Mouse (Mus musculus) ES-Bruce4 (cell line): ENCODE data around the gene Camta1. TPM values are rescaled to one million over a fixed set of nuclear protein-coding genes. Genes with fewer than 3 reads are reported as not detected.

Experiments used
- H3K27ac ChIP-seq: 2 replicates; pipeline ENCODE4 v1.5.1; 2012; ENCODE audit warnings: low read length, inconsistent platforms; ENCODE audit not compliant: insufficient read depth
- H3K27me3 ChIP-seq: 2 replicates; pipeline ENCODE4 v1.6.1; 2012; ENCODE audit warnings: mild to moderate bottlenecking, low read length, inconsistent platforms; ENCODE audit not compliant: control insufficient read depth, poor library complexity, insufficient read depth, severe bottlenecking
- H3K36me3 ChIP-seq: 2 replicates; pipeline ENCODE4 v1.6.1; 2012; ENCODE audit warnings: inconsistent platforms, mild to moderate bottlenecking, low read length, moderate library complexity; ENCODE audit not compliant: control insufficient read depth, poor library complexity, insufficient read depth, severe bottlenecking
- H3K4me1 ChIP-seq: one replicate; pipeline ENCODE4 v1.8.1; 2011; ENCODE audit warnings: low read length; ENCODE audit not compliant: control insufficient read depth, insufficient read depth
- H3K4me3 ChIP-seq: 2 replicates; pipeline ENCODE4 v1.5.1; 2011; ENCODE audit warnings: low read depth, mild to moderate bottlenecking, low read length
- H3K9ac ChIP-seq: 2 replicates; pipeline ENCODE4 v1.6.1; 2012; ENCODE audit warnings: low read depth, mild to moderate bottlenecking, inconsistent platforms; ENCODE audit not compliant: poor library complexity, severe bottlenecking
- H3K9me3 ChIP-seq: replicated peaks from 2 replicates; pipeline ENCODE4 v1.6.1; 2012; ENCODE audit warnings: mild to moderate bottlenecking, low read length, inconsistent platforms; ENCODE audit not compliant: control insufficient read depth, poor library complexity, insufficient read depth, severe bottlenecking
- CTCF ChIP-seq: IDR thresholded peaks from one replicate; pipeline ENCODE4 v1.8.1; 2011; ENCODE audit warnings: low read depth, low read length
- EP300 ChIP-seq: IDR thresholded peaks from 2 replicates; pipeline ENCODE4 v1.6.1; 2011; ENCODE audit warnings: low read depth, low read length; ENCODE audit not compliant: insufficient read depth
- POLR2A ChIP-seq: IDR thresholded peaks from one replicate; pipeline ENCODE4 v1.8.1; 2011; ENCODE audit warnings: low read length; ENCODE audit not compliant: insufficient read depth
- polyA plus RNA-seq: library from polyadenylated mRNA; stranded (reverse); fragments of >200 nt; gene quantifications from 2 replicates; pipeline ENCODE4 v1.2.4, GENCODE M21; 2011; ENCODE audit warnings: low read depth; ENCODE audit not compliant: missing spikeins, insufficient read depth, insufficient read length

The Camta1 gene
- polyA plus RNA-seq, 1 experiment = 85.3 TPM

- H3K4me3 ChIP-seq = no peak overlapping the region
- no peak overlapping the region for H3K27ac ChIP-seq
- H3K36me3 ChIP-seq = no peaks in the 10 kb centered on the region
- H3K27me3 ChIP-seq = no peaks in the 10 kb centered on the region
- H3K9ac ChIP-seq = no peak overlapping the region
- H3K9me3 ChIP-seq = no peaks in the 10 kb centered on the region
- TF ChIP-seq POLR2A (no peak), CTCF (no peak)
- no peaks in the 10 kb centered on the region for H3K4me1 ChIP-seq
Measured at GRCm38 (mm10) chr4:151164309-151164708, 697.4 kb downstream of the Camta1 start.

- no peaks in the 10 kb centered on the region for H3K27me3 ChIP-seq
- TF ChIP-seq CTCF (no peak), POLR2A (no peak), EP300 (no peak)
- H3K9ac ChIP-seq = no peak overlapping the region
- no peak overlapping the region for H3K4me3 ChIP-seq
- H3K36me3 ChIP-seq = no peaks in the 10 kb centered on the region
- no peak overlapping the region for H3K27ac ChIP-seq
- no peaks in the 10 kb centered on the region for H3K9me3 ChIP-seq
- H3K4me1 ChIP-seq = no peaks in the 10 kb centered on the region
Measured at GRCm38 (mm10) chr4:151161869-151162268, 699.8 kb downstream of the Camta1 start.

GRCm38 (mm10) chr4:151160932-151161331, 700.7 kb downstream of the Camta1 start:
- no peaks in the 10 kb centered on the region for H3K4me1 ChIP-seq
- no peak overlapping the region for H3K9ac ChIP-seq
- no peak overlapping the region for H3K27ac ChIP-seq
- H3K9me3 ChIP-seq = no peaks in the 10 kb centered on the region
- TF ChIP-seq POLR2A (no peak), EP300 (no peak), CTCF (no peak)
- no peaks in the 10 kb centered on the region for H3K27me3 ChIP-seq
- H3K36me3 ChIP-seq = no peaks in the 10 kb centered on the region
- H3K4me3 ChIP-seq = no peak overlapping the region

- no peaks in the 10 kb centered on the region for H3K36me3 ChIP-seq
- no peak overlapping the region for H3K4me3 ChIP-seq
- no peaks in the 10 kb centered on the region for H3K4me1 ChIP-seq
- H3K9me3 ChIP-seq = no peaks in the 10 kb centered on the region
- TF ChIP-seq EP300 (no peak), POLR2A (no peak), CTCF (no peak)
- H3K27me3 ChIP-seq = no peaks in the 10 kb centered on the region
- no peak overlapping the region for H3K27ac ChIP-seq
- H3K9ac ChIP-seq = no peak overlapping the region
Measured at GRCm38 (mm10) chr4:151160476-151160875, 701.2 kb downstream of the Camta1 start.

GRCm38 (mm10) chr4:151158250-151158649, 703.4 kb downstream of the Camta1 start:
- Histone ChIP-seq H3K36me3 (no peaks in the 10 kb centered on the region), H3K9me3 (no peaks in the 10 kb centered on the region), H3K9ac (no peak overlapping the region), H3K4me1 (no peaks in the 10 kb centered on the region), H3K27me3 (no peaks in the 10 kb centered on the region), H3K4me3 (no peak overlapping the region), H3K27ac (no peak overlapping the region)
- TF ChIP-seq CTCF = no peak
- TF ChIP-seq POLR2A = no peak
- no peak for TF ChIP-seq EP300

GRCm38 (mm10) chr4:151156904-151157303, 704.8 kb downstream of the Camta1 start:
- H3K9ac ChIP-seq = no peak overlapping the region
- no peak overlapping the region for H3K27ac ChIP-seq
- no peaks in the 10 kb centered on the region for H3K36me3 ChIP-seq
- no peak overlapping the region for H3K4me3 ChIP-seq
- no peaks in the 10 kb centered on the region for H3K4me1 ChIP-seq
- no peaks in the 10 kb centered on the region for H3K27me3 ChIP-seq
- TF ChIP-seq CTCF (peak; percentile 95), EP300 (no peak), POLR2A (no peak)
- H3K9me3 ChIP-seq = no peaks in the 10 kb centered on the region

- TF ChIP-seq CTCF = no peak
- H3K4me3 ChIP-seq = no peak overlapping the region
- no peaks in the 10 kb centered on the region for H3K4me1 ChIP-seq
- H3K9ac ChIP-seq = no peak overlapping the region
- no peaks in the 10 kb centered on the region for H3K9me3 ChIP-seq
- H3K36me3 ChIP-seq = no peaks in the 10 kb centered on the region
- H3K27me3 ChIP-seq = no peaks in the 10 kb centered on the region
- H3K27ac ChIP-seq = no peak overlapping the region
Measured at GRCm38 (mm10) chr4:151155587-151155986, 706.1 kb downstream of the Camta1 start.
